Mouse (Mus musculus) kidney, embryonic 16.5 days (tissue): Measurements from ENCODE around the gene Etfb. TPM values are rescaled to one million over a fixed set of nuclear protein-coding genes. Genes with fewer than 3 reads are reported as not detected.

Source experiments
- ATAC-seq: fragments of 200-750 bp; cut with Nextera tagmentation; 2 replicates; pipeline ENCODE4 v1.8.0; 2017; ENCODE audit warnings: moderate TSS enrichment; ENCODE audit not compliant: low FRiP score, low TSS enrichment
- H3K27ac ChIP-seq: fragments of 300-500 bp; sonication (generic); 2 replicates; pipeline ENCODE4 v1.5.1; 2014; ENCODE audit warnings: low read length
- H3K27me3 ChIP-seq: fragments of 300-500 bp; sonication (generic); 2 replicates; pipeline ENCODE4 v1.6.1; 2014; ENCODE audit warnings: low read length, control low read depth, mixed read lengths; ENCODE audit not compliant: insufficient read depth
- H3K36me3 ChIP-seq: fragments of 300-500 bp; sonication (generic); 2 replicates; pipeline ENCODE4 v1.6.1; 2014; ENCODE audit warnings: low read length, control low read depth, mixed read lengths; ENCODE audit not compliant: insufficient read depth
- H3K4me1 ChIP-seq: fragments of 300-500 bp; sonication (generic); 2 replicates; pipeline ENCODE4 v1.6.1; 2014; ENCODE audit warnings: low read length, control low read depth, mixed read lengths; ENCODE audit not compliant: insufficient read depth
- H3K4me2 ChIP-seq: fragments of 300-500 bp; sonication (generic); replicated peaks from 2 replicates; pipeline ENCODE4 v1.6.1; 2014; ENCODE audit warnings: low read depth, low read length
- H3K4me3 ChIP-seq: fragments of 300-500 bp; sonication (generic); 2 replicates; pipeline ENCODE4 v1.5.1; 2014; ENCODE audit warnings: mild to moderate bottlenecking, low read length
- H3K9ac ChIP-seq: fragments of 300-500 bp; sonication (generic); replicated peaks from 2 replicates; pipeline ENCODE4 v1.6.1; 2014; ENCODE audit warnings: low read length
- H3K9me3 ChIP-seq: fragments of 300-500 bp; sonication (generic); 2 replicates; pipeline ENCODE4 v1.6.1; 2016; ENCODE audit warnings: low read length, control low read depth
- WGBS: fragments of 180-500 bp; shearing (Covaris S2); extraction: QIAGEN DNeasy Blood & Tissue Kit; methylation state at CpG from one replicate; pipeline ENCODE4 v1.1.7; 2014; 5-methylcytosine and 5-hydroxymethylcytosine counted together
- polyA plus RNA-seq: library from polyadenylated mRNA; unstranded; fragments of >200 nt; fragmentation: Nextera tagmentation; extraction: Ambion mirVana; gene quantifications from 2 replicates; pipeline ENCODE4 v1.2.1, GENCODE M21; 2015

Etfb gene
- polyA plus RNA-seq, 1 experiment from 2014 or later: 436 TPM

DNA sequence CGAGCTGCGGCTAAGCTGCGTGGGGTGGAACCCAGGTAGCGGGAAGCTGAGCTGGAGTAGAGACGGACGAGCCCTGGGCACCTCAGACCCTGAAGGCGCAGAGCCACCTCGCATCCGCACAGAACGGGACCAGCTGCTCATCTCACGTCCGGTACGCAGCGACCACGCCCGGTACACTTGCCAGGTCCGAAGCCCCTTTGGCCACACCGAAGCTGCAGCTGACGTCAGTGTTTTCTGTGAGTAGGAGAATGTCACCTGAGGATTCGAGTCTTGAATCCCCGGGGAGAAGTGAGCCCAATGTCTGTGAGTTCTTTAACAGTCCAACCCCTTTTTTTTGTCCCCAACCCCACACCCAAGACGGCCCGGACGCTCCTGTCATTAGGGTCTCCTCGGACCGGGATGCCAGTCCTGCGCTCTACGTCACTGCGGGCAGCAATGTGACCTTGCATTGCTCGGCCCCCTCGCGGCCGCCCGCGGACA is 21.0 kb downstream of the Etfb start:
- no peak overlapping the region for H3K27ac ChIP-seq
- H3K4me2 ChIP-seq: peak overlapping the region; percentile 92
- peak overlapping the region; percentile 64 for H3K9ac ChIP-seq
- H3K36me3 ChIP-seq: no peaks in the 10 kb centered on the region
- no peaks in the 10 kb centered on the region for H3K9me3 ChIP-seq
- 0 out of 2 replicates have a peak, but pooled peaks cover 3% of the 10 kb centered on the region for H3K27me3 ChIP-seq
- WGBS: 6% methylated on average over 35 of the region's 35 CpGs
- H3K4me3 ChIP-seq: peak overlapping the region; percentile 58
- peak; percentile 11; the same call in 1 of the 2 replicates for ATAC-seq
- H3K4me1 ChIP-seq: peaks cover 11% of the 10 kb centered on the region

DNA sequence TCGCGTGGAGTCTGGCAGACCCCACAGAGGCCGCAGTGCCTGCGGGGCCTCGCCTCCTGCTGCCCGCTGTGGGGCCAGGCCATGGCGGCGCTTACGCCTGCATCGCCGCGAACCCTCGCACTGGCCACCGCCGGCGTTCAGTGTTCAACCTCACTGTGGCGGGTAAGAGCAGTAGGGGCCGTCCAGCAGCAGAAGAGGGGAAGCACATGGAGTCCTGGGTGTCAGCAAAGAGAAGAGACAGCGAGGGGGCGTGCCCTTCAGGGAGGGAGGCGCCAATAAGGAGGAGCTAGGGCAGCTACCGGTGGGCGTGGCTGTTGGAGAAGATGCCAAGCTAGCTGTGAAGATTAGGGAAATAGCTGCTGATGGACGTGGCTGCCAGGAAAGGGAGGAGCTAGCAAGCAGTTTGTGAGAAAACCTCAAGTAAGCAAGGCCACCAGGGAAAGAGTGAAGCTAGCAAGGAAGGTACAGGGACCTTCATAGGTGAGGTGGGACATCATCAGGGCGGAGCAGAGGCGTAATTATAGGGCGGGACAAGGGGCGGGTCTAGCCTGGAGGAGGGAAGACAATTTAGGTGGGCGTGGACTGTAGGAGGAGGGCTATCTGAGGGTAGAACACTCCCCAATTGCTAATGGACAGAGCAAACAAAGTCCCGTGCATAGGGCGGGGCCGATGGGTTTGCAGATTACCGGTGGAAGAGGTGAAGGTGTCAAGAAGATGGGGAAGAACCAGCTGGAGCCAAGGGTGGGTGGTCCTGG is 21.6 kb downstream of the Etfb start:
- Histone ChIP-seq H3K27me3 (0 out of 2 replicates have a peak, but pooled peaks cover 3% of the 10 kb centered on the region), H3K9ac (peak overlapping the region; percentile 64), H3K4me1 (peaks cover 11% of the 10 kb centered on the region), H3K4me2 (peak overlapping the region; percentile 92), H3K27ac (0 out of 2 replicates have a peak overlapping the region, but pooled peaks have one; percentile 38), H3K36me3 (no peaks in the 10 kb centered on the region), H3K4me3 (peak overlapping the region; percentile 58), H3K9me3 (no peaks in the 10 kb centered on the region)
- peak; percentile 91 for ATAC-seq
- under 1% methylated on average over 33 of the region's 33 CpGs for WGBS

DNA sequence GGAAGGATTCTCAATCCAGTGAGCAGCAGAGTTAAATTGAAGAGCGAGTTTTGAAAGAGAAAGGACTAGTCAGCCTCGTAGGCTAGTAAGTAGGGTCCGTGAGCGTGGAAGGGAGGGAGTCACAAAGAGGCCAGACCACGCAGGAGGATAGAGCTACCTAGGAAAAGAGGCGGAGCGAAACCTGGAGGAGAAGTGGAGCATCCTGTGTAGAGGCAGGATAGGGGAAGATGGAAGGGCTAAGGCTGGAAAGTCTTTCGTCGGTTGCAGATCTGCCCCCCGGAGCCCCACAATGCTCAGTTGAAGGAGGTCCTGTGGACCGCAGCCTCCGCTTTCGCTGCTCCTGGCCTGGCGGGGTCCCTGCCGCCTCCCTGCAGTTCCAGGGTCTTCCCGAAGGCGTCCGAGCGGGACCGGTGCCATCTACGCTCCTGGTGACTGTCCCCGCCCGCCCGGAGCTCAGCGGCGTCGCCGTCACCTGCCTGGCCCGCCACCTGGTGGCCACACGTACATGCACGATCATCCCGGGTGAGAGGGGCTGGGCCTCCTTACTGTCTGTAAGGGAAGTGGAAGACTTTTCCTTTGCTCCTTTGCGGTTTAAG is 22.3 kb downstream of the Etfb start:
- Histone ChIP-seq H3K9me3 (no peaks in the 10 kb centered on the region), H3K4me3 (peak overlapping the region; percentile 58), H3K27me3 (0 out of 2 replicates have a peak, but pooled peaks cover 3% of the 10 kb centered on the region), H3K36me3 (no peaks in the 10 kb centered on the region), H3K4me2 (peak overlapping the region; percentile 92), H3K27ac (0 out of 2 replicates have a peak overlapping the region, but pooled peaks have one; percentile 63), H3K9ac (peak overlapping the region; percentile 64), H3K4me1 (peaks cover 11% of the 10 kb centered on the region)
- peak; percentile 58 for ATAC-seq
- under 1% methylated on average over 32 of the region's 33 CpGs for WGBS

GRCm38 (mm10) chr7:43470373-43470772 is 26.5 kb downstream of the Etfb start:
- 47% methylated on average over 8 of the region's 8 CpGs for WGBS
- ATAC-seq: no peak

GRCm38 (mm10) chr7:43475706-43476105 is 31.8 kb downstream of the Etfb start:
- Histone ChIP-seq H3K9me3 (no peaks in the 10 kb centered on the region), H3K9ac (no peak overlapping the region), H3K4me1 (peaks cover 7% of the 10 kb centered on the region; the same call in 1 of the 2 replicates), H3K4me2 (no peak overlapping the region), H3K27ac (no peak overlapping the region), H3K36me3 (no peaks in the 10 kb centered on the region), H3K27me3 (peaks cover 39% of the 10 kb centered on the region), H3K4me3 (no peak overlapping the region)
- no peak for ATAC-seq
- 9% methylated on average over 23 of the region's 23 CpGs for WGBS

More at GRCm38 (mm10) chr7:43470373-43470772, 26.5 kb downstream of the Etfb start:
- Histone ChIP-seq H3K9ac (no peak overlapping the region), H3K4me2 (no peak overlapping the region), H3K27ac (no peak overlapping the region), H3K4me1 (peaks cover 7% of the 10 kb centered on the region), H3K9me3 (no peaks in the 10 kb centered on the region), H3K4me3 (no peak overlapping the region), H3K27me3 (peaks cover 11% of the 10 kb centered on the region), H3K36me3 (no peaks in the 10 kb centered on the region)

DNA sequence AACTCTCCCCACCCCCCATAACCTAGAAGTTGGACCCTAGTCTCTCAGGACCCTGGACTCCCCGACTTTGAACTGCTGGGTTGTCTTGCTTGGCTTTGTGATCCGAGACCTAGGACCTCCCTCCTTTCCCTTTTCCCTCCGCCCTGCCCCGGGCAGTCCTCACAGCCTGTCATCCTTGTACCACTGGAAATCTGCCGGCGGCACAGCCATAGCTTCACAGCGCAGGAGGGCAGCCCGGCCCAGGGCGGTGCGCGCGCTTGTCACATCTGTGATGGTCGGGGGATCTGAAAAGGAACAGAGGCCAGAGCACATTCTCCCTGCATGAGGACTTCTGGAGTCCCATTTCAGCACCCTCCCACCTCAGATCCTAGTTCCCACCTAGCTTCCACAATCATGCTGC is 32.5 kb downstream of the Etfb start:
- Histone ChIP-seq H3K9me3 (no peaks in the 10 kb centered on the region), H3K27me3 (peaks cover 39% of the 10 kb centered on the region), H3K27ac (no peak overlapping the region), H3K9ac (no peak overlapping the region), H3K4me2 (peak overlapping the region; percentile 18; the same call in 1 of the 2 replicates), H3K4me1 (peaks cover 7% of the 10 kb centered on the region; the same call in 1 of the 2 replicates), H3K36me3 (no peaks in the 10 kb centered on the region), H3K4me3 (0 out of 2 replicates have a peak overlapping the region, but pooled peaks have one; percentile 11)
- WGBS: 4% methylated on average over 13 of the region's 13 CpGs
- ATAC-seq: peak; percentile 53; the same call in 1 of the 2 replicates

DNA sequence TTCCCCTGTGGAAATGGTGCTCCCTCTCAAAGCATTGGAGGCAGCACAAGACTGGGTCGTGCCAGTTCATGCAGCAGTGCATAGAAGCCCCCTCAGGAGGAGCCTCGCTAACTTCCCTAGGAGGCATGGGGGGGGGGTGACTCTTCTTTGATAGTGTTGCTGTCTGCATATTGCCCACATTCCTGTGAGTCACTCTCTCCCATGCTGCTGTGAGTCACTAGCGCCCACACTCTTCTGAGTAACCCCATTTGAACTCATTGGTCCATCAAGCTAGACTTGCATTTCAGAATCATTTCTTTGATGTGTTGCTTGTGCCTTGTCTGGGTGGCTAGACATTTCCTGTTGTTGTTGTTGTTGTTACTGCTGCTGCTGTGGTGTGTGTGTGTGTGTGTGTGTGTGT is 37.3 kb downstream of the Etfb start:
- no peaks in the 10 kb centered on the region for H3K36me3 ChIP-seq
- no peak overlapping the region for H3K4me3 ChIP-seq
- peaks cover 13% of the 10 kb centered on the region for H3K4me1 ChIP-seq
- peaks cover 20% of the 10 kb centered on the region for H3K27me3 ChIP-seq
- no peaks in the 10 kb centered on the region for H3K9me3 ChIP-seq
- H3K4me2 ChIP-seq: no peak overlapping the region
- H3K9ac ChIP-seq: no peak overlapping the region
- no peak overlapping the region for H3K27ac ChIP-seq
- no peak for ATAC-seq
- WGBS: 64% methylated on average over 3 of the region's 3 CpGs

- 38% methylated on average over 8 of the region's 8 CpGs for WGBS
- peak; percentile 77 for ATAC-seq
These were observed 38.3 kb downstream of the Etfb start for GRCm38 (mm10) chr7:43482090-43482716.

GRCm38 (mm10) chr7:43483236-43483635 is 39.4 kb downstream of the Etfb start:
- H3K9ac ChIP-seq: no peak overlapping the region
- no peak overlapping the region for H3K27ac ChIP-seq
- no peak overlapping the region for H3K4me3 ChIP-seq
- peaks cover 7% of the 10 kb centered on the region for H3K4me1 ChIP-seq
- 0 out of 2 replicates have a peak, but pooled peaks cover under 1% of the 10 kb centered on the region for H3K27me3 ChIP-seq
- 4% methylated on average over 10 of the region's 10 CpGs for WGBS
- no peaks in the 10 kb centered on the region for H3K9me3 ChIP-seq
- no peaks in the 10 kb centered on the region for H3K36me3 ChIP-seq
- no peak overlapping the region for H3K4me2 ChIP-seq
- peak; percentile 33; the same call in 1 of the 2 replicates for ATAC-seq

More at GRCm38 (mm10) chr7:43482090-43482716, 38.3 kb downstream of the Etfb start:
- H3K4me2 ChIP-seq: no peak overlapping the region
- H3K27me3 ChIP-seq: peaks cover 10% of the 10 kb centered on the region
- H3K9me3 ChIP-seq: no peaks in the 10 kb centered on the region
- H3K9ac ChIP-seq: no peak overlapping the region
- H3K27ac ChIP-seq: no peak overlapping the region
- no peak overlapping the region for H3K4me3 ChIP-seq
- H3K4me1 ChIP-seq: peaks cover 7% of the 10 kb centered on the region
- H3K36me3 ChIP-seq: no peaks in the 10 kb centered on the region
